Mouse (Mus musculus): ENCODE data around the gene Fbln1. TPM values are rescaled to one million over a fixed set of nuclear protein-coding genes. Genes with fewer than 3 reads are reported as not detected.

Gene Fbln1
- polyA plus RNA-seq, 1 experiment = 6.9 TPM

- DNase-seq = no peak
- no peak for TF ChIP-seq CTCF (IDR thresholded peaks at IDR 0.05; ENCODE audit: borderline replicate concordance, insufficient read depth, low read depth, low read length)
Measured at GRCm38 (mm10) chr15:85220371-85220770, 14.6 kb downstream of the Fbln1 start.

DNA sequence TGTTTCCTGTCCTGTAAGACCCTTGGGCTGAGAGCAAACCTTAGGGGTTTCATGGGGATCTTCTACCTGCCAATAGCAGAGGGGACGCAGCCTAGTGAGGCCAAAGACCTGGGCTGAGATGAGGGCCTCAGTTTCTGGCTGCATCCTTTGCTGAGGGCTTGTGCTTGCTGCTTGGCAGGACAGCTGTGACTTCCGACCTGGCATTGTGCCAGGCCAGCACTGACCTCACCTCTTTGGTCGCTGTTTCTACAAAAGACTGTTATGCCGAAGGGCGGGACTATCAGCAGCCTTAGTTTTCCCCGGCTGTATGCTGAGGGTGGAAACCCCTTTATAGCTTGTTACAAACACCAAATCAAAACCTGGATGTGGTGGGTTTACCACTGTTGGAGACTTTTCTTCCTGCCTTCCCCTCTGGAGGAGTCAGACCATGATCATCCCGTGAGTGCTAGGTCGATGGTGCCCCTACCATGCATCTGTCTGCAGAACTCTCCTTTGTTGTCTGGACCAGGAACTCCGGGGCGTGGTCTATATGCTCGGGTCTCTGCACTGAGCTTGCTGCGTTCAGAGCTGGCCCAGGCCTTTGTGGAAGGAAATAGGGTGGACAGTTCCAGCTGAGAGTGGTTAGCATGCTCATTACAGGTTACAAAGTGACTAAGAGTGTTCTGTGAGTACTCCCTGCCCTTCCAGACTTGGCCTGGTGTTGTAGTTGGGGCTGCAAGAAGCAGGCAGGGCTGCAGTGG is 15.5 kb downstream of the Fbln1 start:
- Histone ChIP-seq H3K4me1 (ENCODE audit: control insufficient read depth, insufficient read depth, low read length) (no peaks in the 10 kb centered on the region), H3K4me3 (replicated peaks; ENCODE audit: insufficient read depth, low read depth, low read length) (no peak overlapping the region), H3K27me3 (ENCODE audit: control insufficient read depth, insufficient read depth, low read length) (no peaks in the 10 kb centered on the region), H3K27ac (ENCODE audit: insufficient read depth, low read length) (no peak overlapping the region)
- no peak for DNase-seq
- 49% methylated on average over 12 of the region's 12 CpGs for WGBS
- TF ChIP-seq POLR2A (IDR thresholded peaks at IDR 0.05; ENCODE audit: borderline replicate concordance, insufficient read depth, low read length) (no peak), CTCF (IDR thresholded peaks at IDR 0.05; ENCODE audit: borderline replicate concordance, insufficient read depth, low read depth, low read length) (no peak)

More at GRCm38 (mm10) chr15:85220371-85220770, 14.6 kb downstream of the Fbln1 start:
- WGBS = 93% methylated on average over 6 of the region's 6 CpGs
- Histone ChIP-seq H3K27ac (ENCODE audit: insufficient read depth, low read length) (no peak overlapping the region), H3K4me1 (ENCODE audit: control insufficient read depth, insufficient read depth, low read length) (no peaks in the 10 kb centered on the region), H3K27me3 (ENCODE audit: control insufficient read depth, insufficient read depth, low read length) (no peaks in the 10 kb centered on the region), H3K4me3 (replicated peaks; ENCODE audit: insufficient read depth, low read depth, low read length) (no peak overlapping the region)

DNA sequence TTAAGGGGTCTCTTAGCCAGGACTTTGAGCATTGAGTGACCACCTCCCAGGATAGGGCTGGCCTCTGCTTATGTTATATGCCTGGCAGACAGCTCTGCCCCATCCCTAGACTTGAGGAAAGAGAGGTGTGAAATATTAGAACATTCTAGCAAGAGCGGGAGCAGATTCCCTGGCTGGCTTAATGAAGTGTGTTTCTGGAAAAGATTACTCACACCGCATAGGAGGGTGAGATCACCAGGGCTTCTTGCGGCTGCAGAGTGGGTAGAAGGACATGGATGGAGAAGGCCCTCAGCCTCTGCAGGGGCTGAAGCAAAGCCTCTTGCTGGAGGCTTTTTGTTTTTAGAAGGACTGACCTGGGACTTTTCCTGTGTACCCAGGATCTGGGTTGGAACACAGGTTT is 19.9 kb downstream of the Fbln1 start:
- TF ChIP-seq POLR2A (IDR thresholded peaks at IDR 0.05; ENCODE audit: borderline replicate concordance, insufficient read depth, low read length) (no peak), CTCF (IDR thresholded peaks at IDR 0.05; ENCODE audit: borderline replicate concordance, insufficient read depth, low read depth, low read length) (no peak)
- Histone ChIP-seq H3K4me1 (ENCODE audit: control insufficient read depth, insufficient read depth, low read length) (no peaks in the 10 kb centered on the region), H3K4me3 (replicated peaks; ENCODE audit: insufficient read depth, low read depth, low read length) (no peak overlapping the region), H3K27me3 (ENCODE audit: control insufficient read depth, insufficient read depth, low read length) (no peaks in the 10 kb centered on the region), H3K27ac (ENCODE audit: insufficient read depth, low read length) (no peak overlapping the region)
- WGBS = 97% methylated on average over 3 of the region's 3 CpGs
- DNase-seq = no peak

DNA sequence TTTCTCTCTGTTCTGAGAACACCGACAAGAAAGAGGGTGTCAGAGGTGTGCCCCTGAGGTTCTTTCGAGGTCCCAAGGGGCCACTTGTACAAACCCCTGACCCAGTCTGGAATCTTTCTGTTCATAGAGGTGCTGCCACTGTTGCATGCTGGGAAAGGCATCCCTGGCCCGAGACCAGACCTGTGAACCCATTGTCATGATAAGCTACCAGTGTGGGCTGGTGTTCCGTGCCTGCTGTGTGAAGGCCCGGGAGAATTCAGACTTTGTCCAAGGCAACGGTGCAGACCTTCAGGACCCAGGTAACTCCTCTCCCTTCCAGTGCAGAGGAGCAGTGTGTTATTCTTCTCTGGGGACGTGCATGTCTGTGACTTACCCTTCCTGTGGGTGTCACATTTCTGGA is 21.1 kb downstream of the Fbln1 start:
- H3K27ac ChIP-seq (ENCODE audit: insufficient read depth, low read length) = no peak overlapping the region
- no peaks in the 10 kb centered on the region for H3K4me1 ChIP-seq (ENCODE audit: control insufficient read depth, insufficient read depth, low read length)
- no peaks in the 10 kb centered on the region for H3K27me3 ChIP-seq (ENCODE audit: control insufficient read depth, insufficient read depth, low read length)
- DNase-seq = no peak
- WGBS = 80% methylated on average over 7 of the region's 7 CpGs
- TF ChIP-seq POLR2A (IDR thresholded peaks at IDR 0.05; ENCODE audit: borderline replicate concordance, insufficient read depth, low read length) = no peak
- TF ChIP-seq CTCF (IDR thresholded peaks at IDR 0.05; ENCODE audit: borderline replicate concordance, insufficient read depth, low read depth, low read length) = no peak
- no peak overlapping the region for H3K4me3 ChIP-seq (replicated peaks; ENCODE audit: insufficient read depth, low read depth, low read length)

- no peaks in the 10 kb centered on the region for H3K27me3 ChIP-seq (ENCODE audit: control insufficient read depth, insufficient read depth, low read length)
- H3K4me3 ChIP-seq (replicated peaks; ENCODE audit: insufficient read depth, low read depth, low read length) = no peak overlapping the region
- WGBS = 72% methylated on average over 3 of the region's 3 CpGs
- no peak for DNase-seq
- H3K4me1 ChIP-seq (ENCODE audit: control insufficient read depth, insufficient read depth, low read length) = no peaks in the 10 kb centered on the region
- H3K27ac ChIP-seq (ENCODE audit: insufficient read depth, low read length) = no peak overlapping the region
- TF ChIP-seq POLR2A (IDR thresholded peaks at IDR 0.05; ENCODE audit: borderline replicate concordance, insufficient read depth, low read length) (no peak), CTCF (IDR thresholded peaks at IDR 0.05; ENCODE audit: borderline replicate concordance, insufficient read depth, low read depth, low read length) (no peak)
Measured at GRCm38 (mm10) chr15:85228568-85228967, 22.8 kb downstream of the Fbln1 start.

DNA sequence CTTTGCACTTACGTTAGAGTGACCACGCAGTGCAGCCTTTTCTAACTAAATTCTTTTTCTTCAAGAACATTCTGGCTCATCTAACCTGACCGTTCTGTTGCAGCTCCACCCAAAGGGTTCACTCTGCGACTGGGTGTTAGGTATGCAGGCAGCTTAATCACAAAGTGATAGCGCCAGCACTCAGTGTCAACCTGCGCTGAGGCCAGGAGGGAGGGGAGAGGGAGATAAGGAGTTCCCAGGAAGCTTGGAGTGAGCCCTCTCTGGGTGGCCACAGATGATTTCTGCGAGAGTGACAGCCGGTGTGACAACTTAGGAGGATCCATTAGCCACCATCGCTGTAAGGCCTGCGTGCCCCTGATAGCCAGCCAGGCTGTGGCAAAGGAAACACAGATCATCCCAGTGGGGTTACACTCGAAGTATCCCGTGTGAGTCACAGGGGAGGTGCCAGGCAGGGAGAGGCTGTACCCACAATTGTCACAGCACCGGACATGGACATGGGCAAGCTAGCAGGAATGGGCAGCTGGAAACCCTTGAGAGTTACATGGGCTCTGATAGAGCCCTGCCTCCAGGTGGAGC is 24.3 kb downstream of the Fbln1 start:
- H3K27ac ChIP-seq (ENCODE audit: insufficient read depth, low read length) = no peak overlapping the region
- no peaks in the 10 kb centered on the region for H3K27me3 ChIP-seq (ENCODE audit: control insufficient read depth, insufficient read depth, low read length)
- H3K4me3 ChIP-seq (replicated peaks; ENCODE audit: insufficient read depth, low read depth, low read length) = no peak overlapping the region
- no peaks in the 10 kb centered on the region for H3K4me1 ChIP-seq (ENCODE audit: control insufficient read depth, insufficient read depth, low read length)
- TF ChIP-seq POLR2A (IDR thresholded peaks at IDR 0.05; ENCODE audit: borderline replicate concordance, insufficient read depth, low read length) (no peak), CTCF (IDR thresholded peaks at IDR 0.05; ENCODE audit: borderline replicate concordance, insufficient read depth, low read depth, low read length) (no peak)
- DNase-seq = no peak
- 88% methylated on average over 13 of the region's 13 CpGs for WGBS

DNA sequence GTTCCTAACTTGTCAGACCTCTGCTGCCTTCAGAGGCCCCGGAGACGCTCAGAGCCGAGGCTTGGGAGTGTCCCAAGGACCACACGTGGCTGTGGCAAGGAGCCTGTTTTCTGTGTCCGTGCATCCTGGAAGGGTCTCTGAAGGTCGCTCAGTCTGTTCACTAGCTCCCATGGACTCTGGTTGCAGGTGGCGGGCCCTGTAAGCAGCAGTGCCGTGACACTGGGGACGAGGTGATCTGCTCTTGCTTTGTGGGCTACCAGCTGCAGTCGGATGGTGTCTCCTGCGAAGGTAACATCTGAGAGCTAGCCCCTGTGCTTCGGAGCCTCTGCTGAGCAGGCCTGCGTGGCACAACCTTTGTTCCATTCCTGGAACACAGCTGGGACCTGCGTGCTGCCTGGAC is 24.9 kb downstream of the Fbln1 start:
- TF ChIP-seq CTCF (IDR thresholded peaks at IDR 0.05; ENCODE audit: borderline replicate concordance, insufficient read depth, low read depth, low read length) (no peak), POLR2A (IDR thresholded peaks at IDR 0.05; ENCODE audit: borderline replicate concordance, insufficient read depth, low read length) (no peak)
- 82% methylated on average over 14 of the region's 14 CpGs for WGBS

More for the DNA sequence above, 24.9 kb downstream of the Fbln1 start:
- H3K4me3 ChIP-seq (replicated peaks; ENCODE audit: insufficient read depth, low read depth, low read length) = no peak overlapping the region
- H3K4me1 ChIP-seq (ENCODE audit: control insufficient read depth, insufficient read depth, low read length) = no peaks in the 10 kb centered on the region
- no peak for DNase-seq
- H3K27ac ChIP-seq (ENCODE audit: insufficient read depth, low read length) = no peak overlapping the region
- H3K27me3 ChIP-seq (ENCODE audit: control insufficient read depth, insufficient read depth, low read length) = no peaks in the 10 kb centered on the region
